Mouse (Mus musculus): ENCODE data around the gene Ptpdc1.

Ptpdc1 gene

DNA sequence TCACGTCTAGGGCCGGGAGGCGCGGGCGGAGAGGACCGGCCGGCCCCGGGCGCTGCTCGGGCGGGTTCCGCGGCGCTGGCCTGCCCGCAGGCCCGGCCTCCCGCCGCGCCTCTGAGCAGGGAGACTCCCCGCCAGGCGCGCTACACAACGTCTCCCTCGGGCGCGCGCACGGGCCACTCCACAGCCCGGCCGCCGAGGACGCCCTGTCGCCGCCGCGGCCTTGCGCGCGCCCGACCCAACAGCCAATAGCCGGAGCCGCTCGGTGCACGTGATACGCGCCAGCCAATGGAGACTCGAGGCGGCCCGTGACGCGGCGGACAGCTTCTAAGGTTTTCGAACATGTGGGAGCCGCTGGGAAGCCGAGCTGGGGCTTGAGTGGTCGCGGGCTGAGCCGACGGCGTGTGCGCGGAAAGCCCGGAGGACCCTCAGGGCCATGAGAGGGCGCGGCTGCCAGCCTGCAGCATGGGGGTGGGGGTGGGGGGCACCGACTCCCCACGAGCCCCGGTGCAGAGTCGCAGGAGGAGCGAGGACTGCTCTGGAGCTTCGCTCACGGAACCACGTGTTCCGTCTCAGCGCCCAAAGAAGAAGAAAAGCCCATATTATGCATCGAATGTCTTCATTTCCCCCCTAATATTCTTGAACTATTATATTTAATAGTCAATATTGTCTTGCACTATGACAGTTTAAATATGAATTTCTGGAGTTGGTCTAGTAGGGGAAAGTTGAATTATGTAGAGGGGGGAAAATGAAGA lies at the start of gene Ptpdc1:
Gene Ptpdc1 (minus strand): TSS at position 232 of the 752 bp plus-strand sequence.
- peak; percentile 96 to 98 for DNase-seq

DNA sequence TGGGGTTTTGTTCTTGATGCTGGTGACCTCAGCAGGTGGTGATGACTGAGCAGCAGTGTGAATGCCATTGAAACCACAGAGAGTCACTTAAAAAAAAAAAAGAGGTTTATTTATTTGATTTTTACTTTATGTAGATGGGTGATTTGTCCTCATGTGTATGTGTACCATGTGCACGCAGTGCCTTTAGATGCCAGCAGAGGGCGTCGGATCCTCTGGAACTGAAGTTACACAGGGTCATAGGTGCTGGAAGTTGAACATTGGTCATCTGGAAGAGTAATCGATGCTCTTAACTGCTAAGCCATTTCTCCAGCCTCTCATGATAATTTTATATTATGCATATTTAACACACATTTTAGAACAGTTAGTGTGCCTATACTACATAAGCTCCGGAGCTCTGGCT lies 49.1 kb upstream of the Ptpdc1 start:
- no peak for DNase-seq

DNA sequence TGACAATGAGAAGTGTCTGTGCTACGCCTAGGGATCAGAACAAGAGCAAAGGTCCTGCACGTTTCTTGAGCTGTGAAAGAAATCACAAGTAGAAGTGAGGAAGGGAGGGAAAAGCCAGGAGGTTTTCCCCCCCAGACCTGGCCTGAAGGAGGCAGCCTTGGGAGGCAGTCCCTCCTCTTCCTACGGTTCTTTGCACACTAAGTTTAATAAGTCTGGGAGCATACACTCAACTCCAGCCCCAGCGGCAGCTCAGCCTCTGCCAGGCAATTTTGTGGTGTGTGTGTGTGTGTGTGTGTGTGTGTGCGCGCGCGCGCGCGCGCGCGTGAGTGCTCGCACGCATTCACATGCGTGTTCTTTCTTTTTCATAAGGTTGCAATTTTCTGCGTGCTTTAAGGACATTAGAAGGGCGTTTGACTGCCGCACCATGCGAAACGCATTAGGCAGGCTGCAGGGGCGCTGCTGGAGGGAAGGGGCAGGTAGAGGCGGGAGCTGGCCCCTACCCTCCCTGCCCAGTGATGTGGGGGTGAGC lies 46.9 kb upstream of the Ptpdc1 start:
- no peak for DNase-seq

GRCm38 (mm10) chr13:48668976-48669534 lies 43.6 kb upstream of the Ptpdc1 start:
- DNase-seq: no peak

DNA sequence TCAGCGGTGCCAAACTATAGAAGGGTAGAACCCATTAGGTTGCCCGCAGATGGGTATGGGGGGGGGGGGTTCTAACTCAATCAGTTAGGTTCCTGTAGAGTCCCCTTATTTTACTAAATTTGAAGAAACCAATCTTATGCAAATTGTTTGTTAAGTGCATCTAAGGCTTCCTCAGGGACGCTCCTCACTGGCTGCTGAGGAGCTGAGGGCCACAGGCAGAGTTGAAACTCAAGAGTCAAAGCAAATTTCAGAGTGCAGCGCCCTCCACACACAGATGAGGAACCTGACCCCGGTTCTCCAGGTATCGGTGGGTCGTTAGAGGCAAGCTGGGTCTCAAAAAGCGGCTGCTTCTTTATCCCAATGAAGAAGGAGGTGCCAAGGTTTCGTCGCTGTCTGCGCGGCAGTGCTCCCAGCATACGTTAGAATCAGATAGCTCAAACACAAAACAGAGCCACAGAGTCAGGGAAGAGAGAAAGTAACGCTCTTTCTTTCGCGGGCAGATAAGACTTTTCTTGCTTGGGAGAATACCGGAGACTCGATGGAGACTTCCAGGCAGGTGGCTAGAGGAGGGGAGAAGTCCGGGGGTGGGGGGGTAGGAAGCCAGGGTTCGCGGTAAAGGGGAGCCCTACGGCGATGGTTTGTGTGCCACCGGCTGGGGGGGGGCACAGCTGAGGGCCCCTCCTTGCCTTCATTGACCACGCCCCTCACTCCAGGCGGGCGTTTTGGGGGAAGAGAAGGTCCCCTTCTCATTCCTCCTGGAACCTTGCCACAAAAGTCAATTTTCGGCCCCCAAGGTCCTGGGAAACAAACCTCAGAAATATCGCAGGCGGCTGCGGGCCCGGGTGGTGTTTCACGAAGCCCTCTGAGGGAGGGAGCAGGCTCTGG lies 42.9 kb upstream of the Ptpdc1 start:
- no peak for DNase-seq

DNA sequence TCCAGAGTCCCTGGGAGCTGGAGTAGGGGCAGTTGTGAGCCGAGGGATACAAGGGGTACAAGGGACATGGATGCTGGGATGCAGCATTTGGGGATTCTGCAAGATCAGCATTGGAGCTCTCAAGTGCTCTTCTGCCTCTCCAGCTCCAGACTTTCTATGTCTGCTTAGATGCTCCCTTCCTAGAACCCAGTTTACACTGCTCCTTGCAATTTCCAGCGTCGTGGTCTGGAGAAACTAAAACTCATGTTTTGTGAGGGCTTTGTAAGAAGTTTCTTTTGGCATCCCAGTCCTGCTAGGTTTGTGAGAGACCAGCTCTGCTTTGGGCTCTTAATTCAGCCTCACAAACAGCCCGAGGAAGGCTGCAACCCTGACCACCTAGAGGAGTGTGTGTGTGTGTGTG lies 42.0 kb upstream of the Ptpdc1 start:
- DNase-seq: no peak

GRCm38 (mm10) chr13:48665656-48666597 lies 40.5 kb upstream of the Ptpdc1 start:
- DNase-seq: no peak

- no peak for DNase-seq
Observed at GRCm38 (mm10) chr13:48664916-48665655, 39.6 kb upstream of the Ptpdc1 start.

DNA sequence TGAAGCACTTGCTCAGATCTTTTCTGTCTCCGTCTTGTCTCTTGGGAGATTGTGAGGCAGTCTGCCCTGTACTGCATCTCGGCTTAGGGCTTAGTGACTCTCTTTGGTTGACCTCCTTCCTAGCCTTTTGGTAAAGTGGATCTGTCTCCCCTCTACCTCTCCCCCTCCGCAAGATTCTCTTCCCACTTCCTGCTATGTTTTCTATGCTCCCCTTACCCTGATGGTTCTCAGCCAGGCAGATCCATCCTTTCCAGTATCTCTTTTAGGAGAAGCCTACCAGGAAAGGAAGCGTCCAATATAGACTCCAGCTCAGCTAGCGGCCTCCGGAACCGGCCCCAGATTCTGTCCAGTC lies 38.5 kb upstream of the Ptpdc1 start:
- no peak for DNase-seq

DNA sequence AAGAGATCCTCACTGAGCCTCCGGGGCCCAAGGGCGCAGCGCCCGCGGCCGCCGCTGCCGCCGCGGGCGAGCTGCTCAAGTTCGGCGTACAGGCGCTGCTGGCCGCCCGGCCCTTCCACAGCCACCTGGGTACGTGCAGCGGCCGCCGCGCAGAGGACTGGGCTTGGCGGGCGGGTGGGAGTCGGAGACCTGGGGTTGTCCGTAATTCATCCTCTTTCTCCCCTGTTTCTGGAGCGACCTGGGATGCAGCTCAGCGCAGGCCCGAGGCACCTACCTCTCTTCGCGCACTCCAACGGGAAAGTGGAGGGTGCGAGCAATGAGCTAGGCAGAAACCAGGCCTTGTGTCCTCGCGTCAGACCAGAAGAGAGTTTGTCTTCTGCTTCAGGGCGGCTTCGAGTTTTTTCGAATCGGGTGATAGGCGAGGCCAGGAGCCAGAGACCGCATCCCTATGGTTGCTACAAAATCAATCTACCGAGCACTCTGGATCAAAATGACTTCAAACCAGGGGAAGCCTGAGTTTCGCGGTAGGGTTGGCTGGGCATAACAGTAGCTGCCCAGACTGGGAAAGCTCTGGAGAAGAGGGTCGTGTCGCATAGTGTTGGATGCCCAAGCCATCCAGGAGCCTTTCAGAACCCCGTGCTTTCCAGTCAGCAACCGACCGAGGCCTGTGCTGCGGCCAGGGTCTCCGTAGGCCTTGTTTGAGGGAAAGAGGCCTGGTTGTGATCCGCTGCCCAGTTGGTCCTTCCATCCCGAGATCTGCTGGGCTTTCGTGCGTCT lies 37.9 kb upstream of the Ptpdc1 start:
- DNase-seq: no peak

GRCm38 (mm10) chr13:48662431-48663143 lies 37.1 kb upstream of the Ptpdc1 start, which contains the start of gene Barx1:
TSS of gene Barx1 (plus strand) at chr13:48662998.
- DNase-seq: no peak

- no peak for DNase-seq
Observed at GRCm38 (mm10) chr13:48661561-48661960, 36.1 kb upstream of the Ptpdc1 start.

GRCm38 (mm10) chr13:48660741-48661140 lies 35.3 kb upstream of the Ptpdc1 start:
- no peak for DNase-seq

DNA sequence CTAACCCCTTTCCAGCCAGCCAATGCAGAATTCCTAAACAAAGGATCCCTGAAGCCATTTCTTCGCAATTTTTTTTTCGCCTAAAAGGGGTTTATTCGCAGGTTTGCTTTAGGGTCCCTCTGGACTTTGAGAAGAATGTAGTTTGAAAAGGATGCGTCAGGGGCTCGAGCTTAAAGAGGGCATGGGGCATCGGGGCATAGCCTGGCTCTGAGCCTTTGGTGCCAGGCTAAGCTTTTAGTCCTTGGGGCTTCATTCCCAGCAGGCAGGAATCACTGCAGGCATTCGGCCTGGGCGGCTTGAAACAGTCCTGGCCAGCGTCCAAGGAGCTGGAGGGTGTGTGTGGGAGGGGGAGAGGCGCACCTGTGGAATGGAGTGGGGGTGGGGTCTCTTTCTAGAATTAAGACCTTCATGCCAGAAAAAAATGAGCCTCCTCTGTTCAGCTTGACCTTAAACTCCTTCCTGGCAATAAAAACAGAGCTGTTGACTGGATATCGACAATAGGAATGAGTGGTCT lies 34.8 kb upstream of the Ptpdc1 start:
- DNase-seq: no peak

DNA sequence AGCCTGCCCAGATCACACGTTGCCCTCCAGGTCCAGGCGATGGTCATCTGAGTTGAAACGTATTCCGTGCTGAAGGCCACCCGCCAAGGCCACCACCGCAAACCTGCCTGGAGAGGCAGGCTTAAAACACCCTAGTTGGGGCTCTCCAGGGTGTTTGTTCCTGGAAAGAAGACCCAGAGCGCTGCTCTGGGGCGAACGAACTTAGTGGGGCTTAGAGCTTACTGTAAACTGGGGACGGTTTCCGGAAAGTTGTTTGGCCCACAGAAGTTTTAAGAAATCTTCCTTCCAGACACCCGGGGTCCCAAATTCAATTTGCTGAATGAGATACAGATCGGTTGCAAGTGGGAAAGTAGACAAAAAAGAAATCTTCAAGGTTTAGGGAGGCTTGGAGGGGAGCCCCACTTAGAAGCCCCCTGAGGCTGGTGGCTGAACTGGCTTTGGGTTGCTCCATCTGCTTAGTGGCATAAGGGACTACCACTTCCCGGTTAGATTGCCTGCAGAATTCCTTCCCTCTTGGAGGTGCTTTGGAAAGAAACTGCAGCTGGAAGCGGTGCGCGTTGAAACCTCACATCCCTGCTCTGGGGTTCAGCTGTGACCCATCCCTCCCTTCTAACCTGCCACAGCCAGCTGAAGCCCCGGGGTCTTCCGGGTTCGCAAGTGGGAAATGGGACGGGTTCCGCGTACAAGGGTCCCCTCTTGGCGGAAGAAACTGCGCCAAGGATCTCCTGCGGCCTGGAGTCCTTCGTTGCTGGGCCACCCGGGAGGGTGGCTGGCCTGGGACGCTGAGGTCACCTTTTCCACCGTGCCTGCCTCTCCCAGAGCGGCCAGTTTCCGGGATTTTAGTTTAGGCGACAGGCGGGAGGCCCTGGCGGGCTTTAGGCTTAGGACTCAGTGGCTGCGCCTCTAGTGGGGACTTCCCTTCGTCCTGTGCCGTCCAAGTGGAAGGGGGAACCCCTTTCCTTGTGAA lies 34.1 kb upstream of the Ptpdc1 start:
- no peak for DNase-seq

DNA sequence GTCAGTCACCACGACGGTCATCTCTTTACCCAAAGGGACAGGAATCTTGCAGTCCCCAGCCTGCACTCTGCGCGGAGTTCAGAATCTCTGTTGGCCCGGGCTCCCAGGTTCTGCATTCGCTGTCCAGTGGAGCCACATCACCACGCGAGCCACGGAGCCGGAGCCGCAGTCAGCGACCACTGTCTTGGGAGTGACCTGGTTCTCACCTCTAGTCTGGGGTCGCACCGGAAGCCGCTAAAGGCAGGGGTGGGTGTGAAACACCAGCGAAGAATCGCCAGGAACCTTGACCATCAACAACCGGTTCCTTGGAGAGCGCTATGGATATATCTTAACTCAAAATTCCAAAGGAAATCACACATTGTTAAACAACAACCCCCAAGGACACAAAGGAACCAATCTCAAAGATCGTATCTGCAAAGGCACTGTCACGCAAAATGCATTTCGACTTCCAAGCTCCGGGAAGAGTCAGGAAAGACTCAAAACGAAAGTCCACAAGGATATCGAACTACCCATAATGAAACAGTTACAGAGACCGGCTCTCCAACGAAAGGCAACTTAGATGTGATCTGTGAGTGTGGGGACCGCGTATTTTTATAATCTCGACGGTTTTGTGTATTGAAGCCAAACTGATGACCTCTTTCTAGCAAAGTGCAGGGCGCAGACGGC lies 33.3 kb upstream of the Ptpdc1 start:
- peak; percentile 8 to 21 for DNase-seq

GRCm38 (mm10) chr13:48657791-48658190 lies 32.3 kb upstream of the Ptpdc1 start:
- no peak for DNase-seq

DNA sequence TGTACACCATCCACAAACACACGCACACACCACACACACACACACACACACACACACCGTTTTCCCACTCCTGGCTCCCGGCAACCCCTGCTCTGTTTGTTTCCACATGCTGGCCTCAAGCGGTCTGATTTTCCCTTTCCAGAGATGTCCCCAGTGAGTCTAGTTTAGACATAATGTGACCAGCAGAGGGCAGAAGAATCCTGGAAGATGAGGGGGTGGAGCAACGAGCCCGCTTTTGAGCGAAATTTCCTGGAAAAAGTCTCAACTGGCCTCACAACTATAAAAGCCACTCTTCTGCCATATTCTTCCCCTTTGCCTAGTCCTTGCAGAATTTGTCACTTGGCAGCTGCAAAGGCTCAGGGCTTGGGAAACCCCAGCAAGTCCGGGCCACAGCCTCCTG lies 30.2 kb upstream of the Ptpdc1 start:
- peak; percentile 28 to 54 for DNase-seq
